Mouse (Mus musculus): Measurements from ENCODE around the gene Olfr287. TPM values are rescaled to one million over a fixed set of nuclear protein-coding genes. Genes with fewer than 3 reads are reported as not detected.

Gene Olfr287
- not detected in 2 replicates for polyA plus RNA-seq (2015; fragmentation: Nextera tagmentation; extraction: Ambion mirVana)

DNA sequence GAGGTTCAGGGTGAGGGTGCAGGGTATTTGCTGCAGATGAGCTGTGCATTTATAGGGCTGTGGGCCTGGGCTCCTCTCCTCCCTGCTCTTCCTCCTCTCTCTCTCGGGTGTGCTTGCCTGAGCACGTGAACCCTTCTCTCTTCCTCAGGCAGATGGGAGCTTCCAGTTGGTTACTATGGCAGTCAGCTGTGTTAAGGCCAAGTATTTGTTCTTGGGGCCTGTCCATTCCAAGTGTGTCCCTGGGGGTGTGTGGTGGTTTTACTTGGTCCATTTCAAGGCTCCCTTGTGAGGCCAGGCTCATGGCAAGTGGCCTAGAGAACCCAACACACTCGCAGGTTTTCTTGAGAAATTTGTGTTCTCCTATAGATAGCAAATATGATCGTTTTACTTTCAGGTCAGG lies at the start of gene Olfr287, which contains the start of gene Gm44579:
Gene Olfr287 (minus strand): TSS at position 180 of the 400 bp plus-strand sequence.
Gene Gm44579 (minus strand): TSS at position 101 of the 400 bp plus-strand sequence.
- 62% methylated on average over 4 of the region's 4 CpGs for WGBS
- Histone ChIP-seq H3K27ac (replicated peaks) (no peak within 1 kb of the TSS), H3K4me3 (replicated peaks) (no peak within 1 kb of the TSS), H3K4me1 (no peaks in the 10 kb centered on the region), H3K4me2 (replicated peaks) (no peak within 1 kb of the TSS), H3K27me3 (no peaks in the 10 kb centered on the region), H3K36me3 (no peaks in the 10 kb centered on the region), H3K9me3 (replicated peaks) (no peaks in the 10 kb centered on the region), H3K9ac (no peak within 1 kb of the TSS)
- ATAC-seq (ENCODE audit: insufficient number of reproducible peaks, low FRiP score, low TSS enrichment, low read depth): no peak

DNA sequence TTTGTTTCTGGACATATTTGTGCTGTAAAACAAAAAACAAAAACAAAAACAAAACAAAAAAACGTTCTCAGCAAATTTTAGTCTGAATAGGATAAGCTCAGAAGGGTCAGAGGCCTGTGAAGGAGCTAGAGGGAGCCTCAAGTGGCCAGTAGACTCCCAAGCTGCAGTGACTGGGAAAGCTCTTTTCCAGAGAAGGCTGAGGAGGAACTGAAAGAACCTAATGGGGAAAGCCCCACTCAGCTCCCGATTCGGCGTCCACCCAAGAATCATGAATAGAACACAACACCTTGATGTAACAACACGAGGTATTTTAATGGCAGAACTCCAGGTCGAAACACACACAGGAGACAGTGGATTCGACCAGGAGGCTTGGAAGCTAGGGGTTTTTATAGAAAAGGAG lies 36.9 kb upstream of the Olfr287 start:
- H3K4me1 ChIP-seq: no peaks in the 10 kb centered on the region
- no peaks in the 10 kb centered on the region for H3K9me3 ChIP-seq (replicated peaks)
- ATAC-seq (ENCODE audit: insufficient number of reproducible peaks, low FRiP score, low TSS enrichment, low read depth): no peak
- no peaks in the 10 kb centered on the region for H3K27me3 ChIP-seq
- H3K36me3 ChIP-seq: no peaks in the 10 kb centered on the region
- H3K4me2 ChIP-seq (replicated peaks): no peak overlapping the region
- WGBS: 78% methylated on average over 7 of the region's 7 CpGs
- no peak overlapping the region for H3K27ac ChIP-seq (replicated peaks)
- H3K9ac ChIP-seq: no peak overlapping the region
- no peak overlapping the region for H3K4me3 ChIP-seq (replicated peaks)

DNA sequence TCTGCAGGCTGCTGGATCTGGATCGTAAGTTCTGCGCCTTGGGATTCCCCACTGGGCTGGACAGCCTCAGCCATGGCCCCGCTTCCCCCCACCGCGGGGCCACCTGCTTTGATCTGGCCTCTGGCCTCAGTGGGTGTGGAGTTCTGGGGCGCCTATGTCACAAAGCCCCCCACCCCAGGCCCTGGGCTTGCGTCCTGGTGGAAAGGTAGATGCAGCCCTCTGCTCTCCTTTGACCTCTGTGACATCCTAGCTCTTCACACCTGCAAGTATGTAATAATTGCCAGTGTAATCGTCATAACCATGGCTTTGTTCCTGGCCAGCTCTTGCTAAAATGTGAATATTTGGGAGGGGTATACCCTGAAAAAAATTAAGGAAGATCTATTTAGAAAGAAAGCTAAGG lies 36.3 kb upstream of the Olfr287 start, which contains the start of gene H1fnt:
Gene H1fnt (minus strand): TSS at position 101 of the 400 bp plus-strand sequence.
- WGBS: 88% methylated on average over 8 of the region's 8 CpGs
- Histone ChIP-seq H3K36me3 (no peaks in the 10 kb centered on the region), H3K9me3 (replicated peaks) (no peaks in the 10 kb centered on the region), H3K9ac (no peak within 1 kb of the TSS), H3K4me3 (replicated peaks) (no peak within 1 kb of the TSS), H3K27ac (replicated peaks) (no peak within 1 kb of the TSS), H3K4me2 (replicated peaks) (no peak within 1 kb of the TSS), H3K27me3 (no peaks in the 10 kb centered on the region), H3K4me1 (no peaks in the 10 kb centered on the region)
- ATAC-seq (ENCODE audit: insufficient number of reproducible peaks, low FRiP score, low TSS enrichment, low read depth): no peak

DNA sequence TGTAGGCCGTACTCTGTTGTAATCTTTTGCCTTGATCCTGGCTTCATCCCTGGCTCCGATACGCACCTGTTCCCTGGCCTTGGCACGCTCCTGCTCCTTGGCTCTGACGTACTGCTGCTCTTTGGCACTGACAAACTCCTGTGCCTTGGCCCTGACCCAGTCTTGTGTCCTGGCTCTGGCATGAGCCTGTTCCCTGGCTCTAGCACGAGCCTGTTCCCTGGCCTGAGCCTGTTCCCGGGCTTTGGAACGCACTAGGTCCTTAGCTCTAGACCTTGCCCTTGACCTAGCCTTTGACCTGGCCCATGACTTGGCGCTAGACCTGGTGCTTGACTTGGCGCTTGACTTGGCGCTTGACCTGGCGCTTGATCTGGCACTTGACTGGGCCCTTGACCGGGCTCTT lies 35.4 kb upstream of the Olfr287 start:
- Histone ChIP-seq H3K36me3 (no peaks in the 10 kb centered on the region), H3K27me3 (no peaks in the 10 kb centered on the region), H3K27ac (replicated peaks) (no peak overlapping the region), H3K4me3 (replicated peaks) (no peak overlapping the region), H3K4me2 (replicated peaks) (no peak overlapping the region), H3K4me1 (no peaks in the 10 kb centered on the region), H3K9me3 (replicated peaks) (no peaks in the 10 kb centered on the region), H3K9ac (no peak overlapping the region)
- 92% methylated on average over 13 of the region's 13 CpGs for WGBS
- no peak for ATAC-seq (ENCODE audit: insufficient number of reproducible peaks, low FRiP score, low TSS enrichment, low read depth)

DNA sequence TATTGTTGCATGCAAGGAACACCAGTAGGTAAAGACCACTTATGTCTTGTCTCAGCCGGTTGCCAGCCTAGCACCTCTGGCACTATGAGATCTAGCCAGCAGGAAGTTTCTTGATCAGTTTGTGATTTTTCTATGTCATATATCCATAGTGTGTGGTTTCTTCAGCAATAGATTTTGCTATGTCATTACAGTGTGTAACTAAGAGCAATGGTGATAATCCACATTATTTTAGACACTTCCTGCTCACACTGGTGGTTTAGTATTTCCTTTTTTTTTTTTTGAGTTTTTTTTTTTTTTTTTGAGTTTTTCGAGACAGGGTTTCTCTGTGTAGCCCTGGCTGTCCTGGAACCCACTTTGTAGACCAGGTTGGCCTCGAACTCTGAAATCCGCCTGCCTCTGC lies 14.6 kb upstream of the Olfr287 start:
- Histone ChIP-seq H3K4me3 (replicated peaks) (no peak overlapping the region), H3K27ac (replicated peaks) (no peak overlapping the region), H3K9ac (no peak overlapping the region), H3K36me3 (no peaks in the 10 kb centered on the region), H3K4me1 (no peaks in the 10 kb centered on the region), H3K9me3 (replicated peaks) (no peaks in the 10 kb centered on the region), H3K4me2 (replicated peaks) (no peak overlapping the region), H3K27me3 (no peaks in the 10 kb centered on the region)
- no peak for ATAC-seq (ENCODE audit: insufficient number of reproducible peaks, low FRiP score, low TSS enrichment, low read depth)
- WGBS: 89% methylated on average over 4 of the region's 4 CpGs

DNA sequence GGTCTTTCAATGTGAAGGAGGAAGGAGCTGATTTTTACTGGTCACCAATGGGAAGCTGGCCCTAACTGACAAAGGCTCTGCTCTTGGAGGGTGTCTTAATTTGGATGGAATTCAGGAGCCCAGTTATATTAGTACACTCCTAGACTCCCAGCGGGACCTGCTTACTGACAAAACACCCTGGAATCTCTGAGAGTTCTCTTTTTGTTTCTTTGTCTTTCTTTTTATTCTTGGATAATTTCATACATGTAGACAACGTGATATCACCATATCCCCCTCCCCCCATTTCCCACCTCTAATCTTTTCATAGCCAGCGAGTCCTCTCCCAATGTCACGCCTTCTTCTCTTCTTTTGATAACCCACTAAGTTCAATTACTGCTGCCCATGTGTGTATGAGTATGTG lies 13.5 kb upstream of the Olfr287 start, which contains the start of gene Olfr286:
Gene Olfr286 (minus strand): TSS at position 101 of the 400 bp plus-strand sequence.
- H3K9ac ChIP-seq: no peak within 1 kb of the TSS
- H3K27me3 ChIP-seq: no peaks in the 10 kb centered on the region
- H3K36me3 ChIP-seq: no peaks in the 10 kb centered on the region
- 92% methylated on average over 4 of the region's 4 CpGs for WGBS
- no peak within 1 kb of the TSS for H3K4me3 ChIP-seq (replicated peaks)
- no peak for ATAC-seq (ENCODE audit: insufficient number of reproducible peaks, low FRiP score, low TSS enrichment, low read depth)
- H3K4me2 ChIP-seq (replicated peaks): no peak within 1 kb of the TSS
- no peaks in the 10 kb centered on the region for H3K9me3 ChIP-seq (replicated peaks)
- no peaks in the 10 kb centered on the region for H3K4me1 ChIP-seq
- no peak within 1 kb of the TSS for H3K27ac ChIP-seq (replicated peaks)

DNA sequence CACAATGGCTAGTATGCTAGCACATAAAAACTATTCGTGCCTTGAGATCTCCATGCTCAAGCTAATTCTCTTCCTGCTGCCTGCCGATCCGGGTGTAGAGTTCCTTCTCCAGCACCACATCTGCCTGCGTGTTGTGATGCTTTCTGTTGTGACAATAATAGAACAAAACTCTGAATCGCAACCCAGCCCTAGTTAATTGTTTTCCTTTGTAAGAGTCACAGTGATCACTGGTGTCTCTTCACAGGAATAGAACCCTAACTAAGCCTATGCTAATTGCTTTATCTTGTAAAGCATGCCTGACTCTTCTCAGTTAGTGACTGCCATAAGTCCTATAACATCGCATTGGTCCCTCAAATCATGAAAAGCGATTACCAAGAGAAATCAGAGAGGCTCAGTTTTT lies 5.2 kb upstream of the Olfr287 start:
- Histone ChIP-seq H3K27ac (replicated peaks) (no peak overlapping the region), H3K9me3 (replicated peaks) (no peaks in the 10 kb centered on the region), H3K36me3 (no peaks in the 10 kb centered on the region), H3K4me3 (replicated peaks) (no peak overlapping the region), H3K4me1 (no peaks in the 10 kb centered on the region), H3K4me2 (replicated peaks) (no peak overlapping the region), H3K27me3 (no peaks in the 10 kb centered on the region), H3K9ac (no peak overlapping the region)
- WGBS: 71% methylated on average over 7 of the region's 7 CpGs
- ATAC-seq (ENCODE audit: insufficient number of reproducible peaks, low FRiP score, low TSS enrichment, low read depth): no peak

DNA sequence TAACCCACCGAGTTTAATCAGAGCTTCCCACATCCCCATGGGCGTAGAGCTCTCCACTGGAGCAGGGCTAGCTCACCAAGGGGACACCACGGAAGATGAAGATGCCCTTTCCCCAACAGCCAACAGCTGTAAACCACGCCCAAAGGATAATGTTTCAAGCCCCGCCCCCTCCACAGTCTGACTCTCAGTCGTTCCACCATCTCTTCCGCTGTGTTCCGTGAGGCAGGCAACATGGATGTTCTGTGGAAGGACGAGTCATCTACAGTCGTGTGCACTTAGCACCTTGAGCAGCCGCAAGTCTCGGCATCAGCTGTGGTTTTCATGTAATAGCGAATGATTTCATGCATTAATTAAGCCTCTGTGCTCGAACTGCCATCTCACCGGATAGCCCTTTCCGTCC lies 4.8 kb upstream of the Olfr287 start:
- ATAC-seq (ENCODE audit: insufficient number of reproducible peaks, low FRiP score, low TSS enrichment, low read depth): no peak
- Histone ChIP-seq H3K27me3 (no peaks in the 10 kb centered on the region), H3K27ac (replicated peaks) (no peak overlapping the region), H3K36me3 (no peaks in the 10 kb centered on the region), H3K4me1 (no peaks in the 10 kb centered on the region), H3K9me3 (replicated peaks) (no peaks in the 10 kb centered on the region), H3K4me3 (replicated peaks) (no peak overlapping the region), H3K4me2 (replicated peaks) (no peak overlapping the region), H3K9ac (no peak overlapping the region)
- 40% methylated on average over 16 of the region's 16 CpGs for WGBS

DNA sequence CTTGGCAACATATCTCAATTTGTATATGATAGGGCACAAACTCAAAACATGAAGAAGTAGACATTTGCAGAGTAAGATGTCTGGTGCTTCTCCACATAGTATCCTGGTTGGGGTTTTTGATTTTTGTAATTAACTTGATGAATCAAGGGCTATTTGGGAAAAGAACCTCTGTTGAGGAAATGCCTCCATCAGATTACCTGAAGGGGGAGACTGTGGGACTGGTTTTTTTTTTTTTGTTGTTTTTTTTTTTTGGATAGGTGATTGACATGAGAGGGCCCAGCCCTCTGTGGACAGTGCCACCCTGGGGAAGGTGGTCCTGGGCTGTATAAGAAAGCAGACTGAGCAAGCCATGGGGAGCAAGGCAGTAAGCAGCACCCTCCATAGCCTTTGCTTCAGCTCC lies 1.5 kb upstream of the Olfr287 start:
- no peaks in the 10 kb centered on the region for H3K4me1 ChIP-seq
- no peak for ATAC-seq (ENCODE audit: insufficient number of reproducible peaks, low FRiP score, low TSS enrichment, low read depth)
- H3K4me3 ChIP-seq (replicated peaks): no peak overlapping the region

DNA sequence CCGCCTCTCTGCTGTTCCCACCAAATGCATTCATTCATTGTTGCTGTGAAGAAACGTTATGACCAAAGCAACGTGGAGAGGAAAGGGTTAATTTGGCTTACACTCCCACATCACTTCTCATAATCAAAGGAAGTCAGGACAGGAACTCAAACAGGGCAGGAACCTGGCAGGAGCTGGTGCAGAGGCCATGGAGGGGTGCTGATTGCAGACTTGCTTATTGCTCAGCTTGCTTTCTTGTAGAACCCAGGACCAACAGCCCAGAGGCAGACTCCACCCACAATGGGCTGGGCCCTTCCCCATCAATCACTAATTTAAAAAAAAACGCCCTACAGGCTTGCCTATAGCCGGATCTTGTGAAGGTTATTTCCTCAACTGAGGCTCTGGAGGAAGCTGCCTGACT lies 6.7 kb downstream of the Olfr287 start:
- Histone ChIP-seq H3K9me3 (replicated peaks) (no peaks in the 10 kb centered on the region), H3K4me2 (replicated peaks) (no peak overlapping the region), H3K27me3 (no peaks in the 10 kb centered on the region), H3K4me1 (no peaks in the 10 kb centered on the region), H3K36me3 (no peaks in the 10 kb centered on the region), H3K9ac (no peak overlapping the region), H3K27ac (replicated peaks) (no peak overlapping the region), H3K4me3 (replicated peaks) (no peak overlapping the region)
- WGBS: 63% methylated on average over 5 of the region's 5 CpGs
- no peak for ATAC-seq (ENCODE audit: insufficient number of reproducible peaks, low FRiP score, low TSS enrichment, low read depth)

More for the DNA sequence above, 1.5 kb upstream of the Olfr287 start:
- Histone ChIP-seq H3K27me3 (no peaks in the 10 kb centered on the region), H3K27ac (replicated peaks) (no peak overlapping the region), H3K4me2 (replicated peaks) (no peak overlapping the region), H3K9me3 (replicated peaks) (no peaks in the 10 kb centered on the region), H3K36me3 (no peaks in the 10 kb centered on the region), H3K9ac (no peak overlapping the region)

DNA sequence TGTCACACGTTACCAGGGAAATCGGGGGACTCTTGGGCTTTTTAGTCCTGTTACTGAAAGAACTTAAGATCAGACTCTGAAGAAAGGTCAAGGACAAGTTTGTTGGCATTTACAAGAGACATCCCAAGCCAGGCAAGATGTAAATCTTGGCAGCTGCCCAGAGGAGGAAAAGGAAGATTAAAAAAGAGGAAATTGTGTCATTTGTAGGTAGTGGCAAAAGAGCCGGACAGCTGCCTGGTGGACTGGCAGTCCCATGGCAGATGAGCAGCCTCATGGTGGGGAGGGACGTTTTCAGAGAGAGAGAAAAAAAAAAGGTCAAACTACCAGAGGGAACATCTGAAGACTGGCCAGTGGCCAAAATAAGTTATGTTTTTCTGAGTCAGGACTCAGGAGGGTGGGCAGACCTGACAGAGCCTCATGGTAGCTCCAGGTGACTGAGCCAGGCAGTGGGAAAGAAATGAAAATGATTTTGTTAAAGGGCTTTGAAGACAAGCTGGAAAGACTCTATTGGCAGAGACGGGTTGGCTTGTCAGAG lies 7.5 kb downstream of the Olfr287 start:
- no peaks in the 10 kb centered on the region for H3K27me3 ChIP-seq
- no peak for ATAC-seq (ENCODE audit: insufficient number of reproducible peaks, low FRiP score, low TSS enrichment, low read depth)
- no peak overlapping the region for H3K27ac ChIP-seq (replicated peaks)
- H3K9ac ChIP-seq: no peak overlapping the region
- no peak overlapping the region for H3K4me3 ChIP-seq (replicated peaks)
- no peaks in the 10 kb centered on the region for H3K9me3 ChIP-seq (replicated peaks)
- no peaks in the 10 kb centered on the region for H3K36me3 ChIP-seq
- H3K4me2 ChIP-seq (replicated peaks): no peak overlapping the region
- H3K4me1 ChIP-seq: no peaks in the 10 kb centered on the region
- 74% methylated on average over 5 of the region's 5 CpGs for WGBS

DNA sequence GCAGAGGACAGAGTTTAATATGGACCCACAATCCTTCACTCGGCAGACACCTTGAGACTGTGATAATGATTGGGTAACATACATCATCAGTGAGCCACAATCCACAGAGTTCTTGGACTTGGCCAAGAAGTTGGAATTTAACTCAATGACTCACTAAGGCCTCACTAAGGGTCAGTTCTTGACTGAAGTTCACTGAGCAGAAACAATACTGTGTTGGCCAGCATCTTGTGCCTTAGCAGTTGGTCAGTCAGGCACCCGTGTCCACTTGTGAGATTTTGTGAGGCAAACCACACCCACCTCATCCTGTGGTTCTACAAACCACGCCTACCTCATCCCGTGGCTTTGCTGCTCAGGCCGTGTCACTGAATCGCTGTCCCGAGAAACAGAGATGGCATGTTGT lies 11.2 kb downstream of the Olfr287 start:
- ATAC-seq (ENCODE audit: insufficient number of reproducible peaks, low FRiP score, low TSS enrichment, low read depth): no peak
- 71% methylated on average over 7 of the region's 7 CpGs for WGBS
- no peak overlapping the region for H3K27ac ChIP-seq (replicated peaks)
- no peaks in the 10 kb centered on the region for H3K9me3 ChIP-seq (replicated peaks)
- no peak overlapping the region for H3K9ac ChIP-seq
- H3K4me1 ChIP-seq: no peaks in the 10 kb centered on the region
- no peak overlapping the region for H3K4me2 ChIP-seq (replicated peaks)
- H3K27me3 ChIP-seq: no peaks in the 10 kb centered on the region
- no peaks in the 10 kb centered on the region for H3K36me3 ChIP-seq
- no peak overlapping the region for H3K4me3 ChIP-seq (replicated peaks)

Measured in embryonic facial prominence, embryonic 15.5 days (tissue).